Mouse (Mus musculus): ENCODE results near the gene Gm28038.
A peak's percentile ranks its signal among the peaks of the same experiment; 100 is the strongest.

Gm28038 gene

GRCm38 (mm10) chr2:30280743-30281142 is at the start of gene Gm28038:
Gm28038 (plus strand) TSS chr2:30281043.
- no peak for DNase-seq

GRCm38 (mm10) chr2:30235593-30235992 is 45.2 kb upstream of the Gm28038 start:
- no peak for DNase-seq

- DNase-seq = no peak
These were observed 44.2 kb upstream of the Gm28038 start for GRCm38 (mm10) chr2:30236426-30237198.

GRCm38 (mm10) chr2:30237199-30237880 is 43.5 kb upstream of the Gm28038 start, which contains the start of gene Lrrc8a:
Lrrc8a (plus strand) TSS chr2:30237715.
- DNase-seq = peak; percentile 100

GRCm38 (mm10) chr2:30237881-30238280 is 43.0 kb upstream of the Gm28038 start:
- DNase-seq = peak; percentile 69

- DNase-seq = no peak
These were observed 41.9 kb upstream of the Gm28038 start for GRCm38 (mm10) chr2:30238906-30239465.

GRCm38 (mm10) chr2:30239777-30240176 is 41.1 kb upstream of the Gm28038 start:
- no peak for DNase-seq

GRCm38 (mm10) chr2:30240267-30240666 is 40.6 kb upstream of the Gm28038 start, which contains the start of gene Gm28035:
Gm28035 (plus strand) TSS chr2:30240567.
- DNase-seq = no peak

GRCm38 (mm10) chr2:30242509-30242908 is 38.3 kb upstream of the Gm28038 start:
- DNase-seq = no peak

GRCm38 (mm10) chr2:30243391-30243790 is 37.5 kb upstream of the Gm28038 start:
- DNase-seq = no peak

- DNase-seq = no peak
These were observed 36.2 kb upstream of the Gm28038 start for GRCm38 (mm10) chr2:30244595-30245178.

GRCm38 (mm10) chr2:30247036-30247435 is 33.8 kb upstream of the Gm28038 start:
- DNase-seq = no peak

GRCm38 (mm10) chr2:30247681-30248080 is 33.2 kb upstream of the Gm28038 start:
- DNase-seq = no peak

- DNase-seq = no peak
These were observed 31.7 kb upstream of the Gm28038 start for GRCm38 (mm10) chr2:30249182-30249581.

GRCm38 (mm10) chr2:30250166-30251128 is 30.4 kb upstream of the Gm28038 start:
- DNase-seq = no peak

- no peak for DNase-seq
These were observed 29.3 kb upstream of the Gm28038 start for GRCm38 (mm10) chr2:30251417-30252104.

- no peak for DNase-seq
These were observed 28.3 kb upstream of the Gm28038 start for GRCm38 (mm10) chr2:30252521-30252920.

- DNase-seq = no peak
These were observed 27.0 kb upstream of the Gm28038 start for GRCm38 (mm10) chr2:30253809-30254208.

- no peak for DNase-seq
These were observed 25.0 kb upstream of the Gm28038 start for GRCm38 (mm10) chr2:30255631-30256395.

GRCm38 (mm10) chr2:30256616-30257350 is 24.1 kb upstream of the Gm28038 start:
- no peak for DNase-seq
